Mouse (Mus musculus) E14TG2a.4 (cell line): Measurements from ENCODE around the gene Sp100.

Experiments used
- CTCF ChIP-seq: conservative IDR thresholded peaks from 2 replicates; pipeline ENCODE4 v1.5.1; 2014; ENCODE audit warnings: low read length
- NANOG ChIP-seq: IDR thresholded peaks from 2 replicates; pipeline ENCODE4 v1.6.1; 2014; ENCODE audit warnings: borderline replicate concordance, low read length, mixed read lengths
- POU5F1 ChIP-seq: IDR thresholded peaks from 2 replicates; pipeline ENCODE4 v1.6.1; 2014; ENCODE audit warnings: low read length, borderline replicate concordance

DNA sequence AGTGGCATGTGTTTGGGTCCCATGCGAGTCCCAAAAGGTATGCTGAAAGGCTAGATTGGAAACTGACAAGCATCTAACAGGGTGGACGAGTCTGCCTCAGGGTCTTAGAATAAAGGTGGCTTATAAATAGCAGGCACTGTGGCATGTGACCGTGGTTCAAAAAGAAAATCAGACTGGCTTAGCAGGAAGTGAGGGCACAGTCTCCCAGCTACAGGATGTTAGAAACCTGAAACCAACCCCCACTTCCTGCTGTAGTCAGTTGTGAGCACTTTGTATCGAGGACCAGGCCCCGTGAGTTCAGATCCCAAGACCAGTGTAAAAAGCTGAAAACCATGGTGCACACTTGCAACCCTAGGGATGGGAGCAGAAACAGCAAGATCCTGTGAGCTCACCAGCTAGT is 37.6 kb downstream of the Sp100 start:
- TF ChIP-seq CTCF (no peak), POU5F1 (no peak), NANOG (no peak)
